Mouse (Mus musculus): ENCODE measurements around the gene Gtf2ird1.
"Not testable (repeated sequence)": the region's sequence is repeated elsewhere in the genome, so short reads cannot be mapped to it uniquely, and the experiment has no call there.

Gene Gtf2ird1

GRCm38 (mm10) chr5:134456503-134456962 lies at the start of gene Gtf2ird1:
Gene Gtf2ird1, minus strand, starts transcription at chr5:134456716.
- peak; percentile 82 for DNase-seq

- no peak for DNase-seq
These were observed 49.3 kb upstream of the Gtf2ird1 start for GRCm38 (mm10) chr5:134505810-134506292.

- no peak for DNase-seq
These were observed 46.1 kb upstream of the Gtf2ird1 start for GRCm38 (mm10) chr5:134502591-134502990.

GRCm38 (mm10) chr5:134501453-134501852 lies 44.9 kb upstream of the Gtf2ird1 start:
- no peak for DNase-seq

GRCm38 (mm10) chr5:134500681-134501080 lies 44.2 kb upstream of the Gtf2ird1 start:
- no peak for DNase-seq

GRCm38 (mm10) chr5:134500062-134500461 lies 43.5 kb upstream of the Gtf2ird1 start:
- peak; percentile 79 for DNase-seq

GRCm38 (mm10) chr5:134497026-134497425 lies 40.5 kb upstream of the Gtf2ird1 start:
- no peak for DNase-seq

- DNase-seq, result no peak
These were observed 39.3 kb upstream of the Gtf2ird1 start for GRCm38 (mm10) chr5:134495796-134496195.

- peak; percentile 96 for DNase-seq
These were observed 37.6 kb upstream of the Gtf2ird1 start for GRCm38 (mm10) chr5:134494142-134494541.

- DNase-seq, result no peak
These were observed 36.4 kb upstream of the Gtf2ird1 start for GRCm38 (mm10) chr5:134492956-134493355.

- peak; percentile 95 for DNase-seq
These were observed 35.3 kb upstream of the Gtf2ird1 start for GRCm38 (mm10) chr5:134491712-134492417.

GRCm38 (mm10) chr5:134491206-134491605 lies 34.7 kb upstream of the Gtf2ird1 start:
- no peak for DNase-seq

GRCm38 (mm10) chr5:134490465-134490864 lies 33.9 kb upstream of the Gtf2ird1 start:
- DNase-seq, result peak; percentile 58

- peak; percentile 65 for DNase-seq
These were observed 33.1 kb upstream of the Gtf2ird1 start for GRCm38 (mm10) chr5:134489583-134489982.

GRCm38 (mm10) chr5:134488596-134488995 lies 32.1 kb upstream of the Gtf2ird1 start:
- no peak for DNase-seq

- DNase-seq, result no peak
These were observed 31.5 kb upstream of the Gtf2ird1 start for GRCm38 (mm10) chr5:134488042-134488441.

- peak; percentile 83 for DNase-seq
These were observed 29.6 kb upstream of the Gtf2ird1 start for GRCm38 (mm10) chr5:134485900-134486665.

- no peak for DNase-seq
These were observed 28.7 kb upstream of the Gtf2ird1 start for GRCm38 (mm10) chr5:134485183-134485730.

GRCm38 (mm10) chr5:134483291-134483690 lies 26.8 kb upstream of the Gtf2ird1 start:
- DNase-seq, result no peak

- no peak for DNase-seq
These were observed 25.8 kb upstream of the Gtf2ird1 start for GRCm38 (mm10) chr5:134482331-134482730.

GRCm38 (mm10) chr5:134478886-134479285 lies 22.4 kb upstream of the Gtf2ird1 start:
- not testable (repeated sequence) for DNase-seq

GRCm38 (mm10) chr5:134475686-134476085 lies 19.2 kb upstream of the Gtf2ird1 start:
- DNase-seq, result not testable (repeated sequence)

GRCm38 (mm10) chr5:134475006-134475605 lies 18.6 kb upstream of the Gtf2ird1 start:
- no peak for DNase-seq
